Comparison of ENCODE assay signal across 7 mouse cellular contexts in genomic region chr19:44487266-44487665, GRCm38 (mm10). TPM values are rescaled to one million over a fixed set of nuclear protein-coding genes. Genes with fewer than 3 reads are reported as not detected.
A peak's percentile ranks its signal among the peaks of the same experiment; 100 is the strongest.
DNase-seq lines count a peak whose midpoint lies in the region.

No protein-coding gene starts in this region.

- no peaks in the 10 kb centered on the region for H3K36me3 ChIP-seq in limb, embryonic 10.5 days

- DNase-seq in urinary bladder, adult 18-20 months (ENCODE audit: low spot score in 2 of 2), result peak; percentile 4 to 21
- DNase-seq in urinary bladder, postnatal 10 days (ENCODE audit: low spot score), result no peak
- DNase-seq in adrenal gland, adult 8-10 months, result peak; percentile 44
- DNase-seq in gastrocnemius, adult 18-20 months (ENCODE audit: low spot score), result peak; percentile 52
- DNase-seq in limb, embryonic 10.5 days (ENCODE audit: low spot score), result peak; percentile 51
- peak; percentile 68 for DNase-seq in naive thymus-derived CD4-positive, alpha-beta T cell, adult 2 months (ENCODE audit: low read depth)
- DNase-seq in thymus, postnatal 4 days, result peak; percentile 85

- 9% methylated on average over 8 of the region's 8 CpGs for WGBS in limb, embryonic 10.5 days

- H3K9me3 ChIP-seq in limb, embryonic 10.5 days (replicated peaks), result no peaks in the 10 kb centered on the region

- H3K4me1 ChIP-seq in limb, embryonic 10.5 days, result no peaks in the 10 kb centered on the region

- peaks cover 14% of the 10 kb centered on the region for H3K27me3 ChIP-seq in limb, embryonic 10.5 days (ENCODE audit: low read depth, poor library complexity, severe bottlenecking)

- no peak overlapping the region for H3K27ac ChIP-seq in limb, embryonic 10.5 days

- H3K4me3 ChIP-seq in limb, embryonic 10.5 days, result no peak overlapping the region

RNA-seq across cellular contexts. Expression of gene Wnt8b, which starts 6.0 kb away (rescaled TPM):
- under 1 TPM; 0.17 to 0.43 (median 0.40) TPM for total RNA-seq in adrenal gland, adult 8-10 months (2022)
- not detected for total RNA-seq in gastrocnemius, adult 18-20 months (2021)
- not detected in 2 replicates for polyA plus RNA-seq in limb, embryonic 10.5 days (2016; fragmentation: Nextera tagmentation; extraction: Ambion mirVana)

RNA-seq across cellular contexts. Expression of gene Sec31b, which starts 58.4 kb away (rescaled TPM):
- 1 to 10 TPM; 4.1 to 6.2 (median 5.5) TPM for total RNA-seq in adrenal gland, adult 8-10 months (2022)
- 10 to 100 TPM; 18.3 to 21.7 TPM for total RNA-seq in gastrocnemius, adult 18-20 months (2021)
- 0.44 and 1.1 TPM in 2 replicates for polyA plus RNA-seq in limb, embryonic 10.5 days (2016; fragmentation: Nextera tagmentation; extraction: Ambion mirVana)
